Mouse (Mus musculus) telencephalon, adult 2 months (tissue): ENCODE measurements around the gene Pipox.

Experiments used
- DNase-seq: peaks from one replicate; pipeline ENCODE4 v3.0.0-alpha.2; 2011; ENCODE audit warnings: low read depth, low spot score

Gene Pipox

GRCm38 (mm10) chr11:77847599-77848128, 46.2 kb downstream of the Pipox start:
- DNase-seq, result no peak

GRCm38 (mm10) chr11:77843906-77844200, 50.0 kb downstream of the Pipox start:
- no peak for DNase-seq

DNA sequence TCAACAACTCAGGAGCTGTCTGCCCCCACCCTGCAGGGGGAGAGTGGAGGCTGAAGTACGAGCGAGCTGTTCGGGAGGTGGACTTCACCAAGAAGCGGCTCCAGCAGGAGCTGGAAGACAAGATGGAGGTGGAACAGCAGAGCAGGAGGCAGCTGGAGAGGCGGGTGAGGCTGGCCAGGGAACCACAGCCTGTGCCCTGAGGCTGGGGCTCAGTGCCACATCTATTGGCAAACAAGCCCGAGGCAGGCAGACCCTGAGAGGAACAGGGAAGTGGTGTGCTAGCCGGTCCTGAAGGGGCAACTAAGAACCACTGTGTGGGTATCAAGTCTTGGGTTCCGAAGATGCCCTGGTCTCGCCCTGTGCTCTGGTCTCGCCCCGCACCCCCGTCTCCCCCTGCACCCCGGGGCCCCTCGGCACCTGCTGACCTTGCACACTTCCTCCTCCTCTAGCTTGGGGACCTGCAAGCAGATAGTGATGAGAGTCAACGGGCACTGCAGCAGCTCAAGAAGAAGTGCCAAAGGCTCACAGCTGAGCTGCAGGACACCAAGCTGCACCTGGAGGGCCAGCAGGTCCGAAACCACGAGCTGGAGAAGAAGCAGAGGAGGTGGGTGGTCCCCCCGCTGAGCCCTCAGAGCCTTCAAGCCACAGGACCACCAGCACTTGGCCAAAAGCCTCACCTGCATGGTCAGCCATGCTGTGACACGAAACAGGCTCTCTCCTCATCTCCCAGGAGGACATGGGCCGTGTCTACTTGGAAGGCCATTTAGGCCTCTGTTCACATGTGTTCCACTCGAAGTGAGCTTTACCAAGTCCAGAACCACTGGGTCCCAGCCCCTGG, 50.6 kb downstream of the Pipox start:
- DNase-seq, result no peak

GRCm38 (mm10) chr11:77840523-77841245, 53.2 kb downstream of the Pipox start:
- DNase-seq, result no peak

- DNase-seq, result no peak
Observed at GRCm38 (mm10) chr11:77837856-77838255, 56.0 kb downstream of the Pipox start.

GRCm38 (mm10) chr11:77836751-77837150, 57.1 kb downstream of the Pipox start:
- DNase-seq, result no peak

DNA sequence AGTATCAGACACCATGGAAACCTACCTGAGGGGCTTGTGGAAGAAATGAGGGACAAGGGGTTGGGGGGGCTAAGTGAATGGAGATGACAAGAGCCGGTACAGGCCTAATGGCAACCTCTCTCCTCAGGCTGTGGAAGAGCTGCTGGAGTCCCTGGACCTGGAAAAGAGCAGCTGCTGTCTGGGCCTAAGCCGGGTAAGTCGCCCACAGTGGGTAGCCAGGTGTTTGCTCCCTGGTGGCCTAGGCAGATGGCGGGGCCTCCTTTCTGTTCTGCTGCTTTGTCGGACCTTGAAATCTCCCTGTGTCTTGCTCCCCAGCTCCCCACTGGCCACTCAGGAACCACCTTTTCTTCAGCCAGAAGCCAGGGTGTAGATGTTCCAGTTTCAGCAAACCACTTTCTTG, 57.6 kb downstream of the Pipox start:
- no peak for DNase-seq

DNA sequence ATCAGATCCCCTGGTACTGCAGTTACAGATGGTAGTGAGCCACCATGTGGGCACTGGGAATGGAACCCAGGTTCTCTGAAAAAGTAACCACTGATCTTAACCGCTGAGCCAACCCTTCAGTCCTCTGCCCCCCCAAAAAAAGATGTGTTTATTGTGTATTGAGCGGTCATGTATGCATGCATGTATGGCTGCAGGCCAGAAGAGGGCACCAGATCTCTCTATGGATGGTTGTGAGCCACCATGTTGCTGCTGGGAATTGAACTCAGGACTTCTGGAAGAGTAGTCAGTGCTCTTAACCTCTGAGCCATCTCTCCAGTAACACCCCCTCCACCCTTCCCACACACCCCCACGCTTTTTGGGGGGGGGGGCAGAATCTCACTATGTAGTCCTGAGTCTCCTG, 58.8 kb downstream of the Pipox start:
- no peak for DNase-seq

- DNase-seq, result no peak
Observed at GRCm38 (mm10) chr11:77832541-77832940, 61.4 kb downstream of the Pipox start.

- no peak for DNase-seq
Observed at GRCm38 (mm10) chr11:77830875-77831274, 63.0 kb downstream of the Pipox start.
